Mouse (Mus musculus): ENCODE measurements around the gene Pdgfra.

DNA sequence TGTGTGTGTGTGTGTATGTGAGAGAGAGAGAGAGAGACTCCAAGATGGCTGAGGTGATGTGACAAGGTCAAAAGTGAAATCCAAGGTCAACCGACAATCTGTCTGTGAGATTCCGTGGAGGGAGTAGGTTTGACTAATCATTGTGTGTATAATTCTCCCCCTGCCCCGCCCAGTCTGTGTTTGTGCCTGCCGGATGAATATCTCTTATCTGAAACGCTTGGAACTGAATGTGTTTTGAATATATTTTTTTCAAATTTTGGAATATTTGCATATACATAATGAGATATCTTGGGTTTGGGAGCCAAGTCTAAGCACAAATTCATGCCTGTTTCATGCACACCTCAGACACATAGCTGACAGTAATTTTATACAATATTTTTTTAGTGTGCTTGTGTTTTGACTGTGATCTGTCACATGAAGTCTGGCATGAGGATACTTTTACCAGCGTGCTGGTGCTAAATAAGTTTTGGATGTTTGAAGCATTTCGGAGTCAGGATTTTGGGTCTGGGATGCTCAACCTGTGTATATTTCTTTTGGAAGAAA is 32.7 kb downstream of the Pdgfra start:
- TF ChIP-seq CTCF (IDR thresholded peaks at IDR 0.05; ENCODE audit: low read depth, low read length), result no peak
- TF ChIP-seq POLR2A (IDR thresholded peaks at IDR 0.05; ENCODE audit: insufficient read depth, low read length), result no peak
- no peak for TF ChIP-seq EP300 (IDR thresholded peaks at IDR 0.05; ENCODE audit: insufficient read depth, low read depth, low read length)

All from ES-Bruce4 (cell line).